Mouse (Mus musculus) neural tube, embryonic 15.5 days (tissue): ENCODE measurements around the gene Rfxank. TPM values are rescaled to one million over a fixed set of nuclear protein-coding genes. Genes with fewer than 3 reads are reported as not detected.

Experiments
- ATAC-seq: fragments of 200-750 bp; cut with Nextera tagmentation; 2 replicates; pipeline ENCODE4 v1.8.0; 2017; ENCODE audit warnings: mild to moderate bottlenecking, moderate TSS enrichment, moderate library complexity; ENCODE audit not compliant: low FRiP score
- H3K27ac ChIP-seq: fragments of 300-500 bp; sonication (generic); replicated peaks from 2 replicates; pipeline ENCODE4 v1.5.1; 2015; ENCODE audit warnings: mild to moderate bottlenecking, inconsistent platforms
- H3K27me3 ChIP-seq: fragments of 300-500 bp; sonication (generic); replicated peaks from 2 replicates; pipeline ENCODE4 v1.6.1; 2015; ENCODE audit warnings: inconsistent platforms
- H3K36me3 ChIP-seq: fragments of 300-500 bp; sonication (generic); 2 replicates; pipeline ENCODE4 v1.6.1; 2015; ENCODE audit warnings: inconsistent platforms
- H3K4me1 ChIP-seq: fragments of 300-500 bp; sonication (generic); 2 replicates; pipeline ENCODE4 v1.6.1; 2015; ENCODE audit warnings: inconsistent platforms
- H3K4me2 ChIP-seq: fragments of 300-500 bp; sonication (generic); 2 replicates; pipeline ENCODE4 v1.6.1; 2015; ENCODE audit warnings: inconsistent platforms, mild to moderate bottlenecking, moderate library complexity
- H3K4me3 ChIP-seq: fragments of 300-500 bp; sonication (generic); replicated peaks from 2 replicates; pipeline ENCODE4 v1.5.1; 2015; ENCODE audit warnings: mild to moderate bottlenecking, inconsistent platforms
- H3K9ac ChIP-seq: fragments of 300-500 bp; sonication (generic); replicated peaks from 2 replicates; pipeline ENCODE4 v1.6.1; 2015; ENCODE audit warnings: mild to moderate bottlenecking, inconsistent platforms
- H3K9me3 ChIP-seq: fragments of 300-500 bp; sonication (generic); replicated peaks from 2 replicates; pipeline ENCODE4 v1.6.1; 2016; ENCODE audit warnings: inconsistent platforms
- WGBS: fragments of 180-500 bp; shearing (Covaris S2); methylation state at CpG from one replicate; pipeline ENCODE4 v1.1.7; 2015; ENCODE audit warnings: mixed read lengths; 5-methylcytosine and 5-hydroxymethylcytosine counted together
- polyA plus RNA-seq: library from polyadenylated mRNA; unstranded; fragments of >200 nt; fragmentation: Nextera tagmentation; extraction: Ambion mirVana; gene quantifications from 2 replicates; pipeline ENCODE4 v1.2.1, GENCODE M21; 2015

The Rfxank gene
- polyA plus RNA-seq, 1 experiment from 2014 or later = 12.3 TPM

DNA sequence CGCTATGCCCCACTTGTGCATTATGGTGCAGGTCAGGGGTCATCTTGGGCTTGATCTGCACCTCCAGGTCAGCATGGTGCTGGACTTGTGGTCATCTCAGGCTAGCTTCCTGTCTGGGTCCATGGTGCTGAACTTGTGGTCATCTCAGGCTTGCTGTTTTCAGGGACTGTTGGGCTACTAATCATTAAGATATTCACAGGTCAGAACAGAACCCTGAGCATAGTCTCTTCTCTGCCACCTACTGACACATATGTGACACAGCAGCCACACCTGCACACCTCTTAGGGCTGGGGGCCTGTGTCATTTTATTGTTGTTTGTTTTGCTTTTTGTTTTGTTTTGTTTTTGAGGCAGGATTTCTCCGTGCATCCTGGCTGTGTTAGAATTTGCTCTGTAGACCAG lies 16.1 kb downstream of the Rfxank start:
- H3K27me3 ChIP-seq = peaks cover 5% of the 10 kb centered on the region; the same call in 1 of the 2 replicates
- ATAC-seq = no peak
- no peaks in the 10 kb centered on the region for H3K9me3 ChIP-seq
- peaks cover 14% of the 10 kb centered on the region for H3K4me1 ChIP-seq
- no peak overlapping the region for H3K9ac ChIP-seq
- no peak overlapping the region for H3K4me3 ChIP-seq
- no peak overlapping the region for H3K27ac ChIP-seq
- 55% methylated on average over 2 of the region's 2 CpGs for WGBS
- no peaks in the 10 kb centered on the region for H3K36me3 ChIP-seq
- H3K4me2 ChIP-seq = no peak overlapping the region

DNA sequence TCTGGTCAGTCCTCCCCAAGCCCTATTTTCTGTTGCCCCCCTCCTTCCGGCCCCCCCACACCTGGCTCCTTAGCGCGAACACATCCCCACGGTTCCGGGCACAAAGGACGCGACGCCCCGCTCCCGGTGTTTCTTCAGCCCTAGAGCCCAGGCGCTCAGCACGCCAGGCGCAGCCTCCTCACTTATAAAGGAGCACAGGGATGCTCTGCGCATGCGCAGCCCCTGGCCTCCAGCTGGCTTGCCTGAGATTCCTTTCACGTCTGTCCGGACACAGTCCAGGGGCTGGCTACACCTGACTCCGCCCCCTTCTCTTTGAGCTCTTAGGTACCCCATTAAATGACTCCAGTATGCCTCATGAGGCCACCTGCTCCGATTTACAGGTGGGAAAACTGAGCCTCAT lies 18.3 kb downstream of the Rfxank start, which contains the start of gene Ncan:
Gene Ncan (minus strand): TSS at position 207 of the 400 bp plus-strand sequence.
- peak within 1 kb of the TSS; percentile 74 for H3K4me2 ChIP-seq
- H3K27ac ChIP-seq = peak within 1 kb of the TSS; percentile 86
- WGBS = under 1% methylated on average over 19 of the region's 19 CpGs
- peak within 1 kb of the TSS; percentile 65 for H3K4me3 ChIP-seq
- H3K36me3 ChIP-seq = peaks cover under 1% of the 10 kb centered on the region; the same call in 1 of the 2 replicates
- peak within 1 kb of the TSS; percentile 82 for H3K9ac ChIP-seq
- H3K27me3 ChIP-seq = peaks cover 5% of the 10 kb centered on the region; the same call in 1 of the 2 replicates
- H3K4me1 ChIP-seq = peaks cover 28% of the 10 kb centered on the region
- ATAC-seq = peak; percentile 80
- no peaks in the 10 kb centered on the region for H3K9me3 ChIP-seq

- peaks cover 28% of the 10 kb centered on the region for H3K4me1 ChIP-seq
- H3K9me3 ChIP-seq = no peaks in the 10 kb centered on the region
- H3K27me3 ChIP-seq = peaks cover 8% of the 10 kb centered on the region; the same call in 1 of the 2 replicates
- WGBS = 2% methylated on average over 17 of the region's 17 CpGs
- H3K9ac ChIP-seq = peak overlapping the region; percentile 82
- H3K36me3 ChIP-seq = peaks cover 17% of the 10 kb centered on the region
- H3K27ac ChIP-seq = peak overlapping the region; percentile 86
- H3K4me2 ChIP-seq = peak overlapping the region; percentile 74
- H3K4me3 ChIP-seq = peak overlapping the region; percentile 65
- peak; percentile 80 for ATAC-seq
Observed at GRCm38 (mm10) chr8:70118726-70119700, 19.9 kb downstream of the Rfxank start.

GRCm38 (mm10) chr8:70117611-70118010 lies 21.3 kb downstream of the Rfxank start:
- Histone ChIP-seq H3K9ac (no peak overlapping the region; the same call in 1 of the 2 replicates), H3K4me1 (peaks cover 32% of the 10 kb centered on the region)

DNA sequence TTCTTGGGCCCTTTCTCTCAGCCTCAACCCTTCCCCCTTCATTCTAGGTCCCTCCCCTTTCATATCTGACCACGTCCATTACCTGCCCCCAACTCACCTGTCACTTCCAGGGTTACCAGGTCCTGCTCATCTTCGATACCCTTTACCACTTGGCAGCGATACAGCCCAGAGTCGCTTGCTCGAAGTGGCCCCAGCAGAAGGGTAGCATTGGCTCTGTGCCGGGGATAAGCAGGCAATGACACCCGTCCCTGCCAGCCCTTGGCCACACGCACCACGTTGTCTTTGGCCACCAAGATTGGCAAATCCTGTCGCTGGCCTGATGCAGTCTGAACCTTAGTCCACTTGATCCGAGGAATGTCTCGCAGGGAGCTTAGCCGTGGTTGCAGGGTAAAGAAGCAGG lies 24.1 kb downstream of the Rfxank start:
- Histone ChIP-seq H3K4me2 (no peak overlapping the region; the same call in 1 of the 2 replicates), H3K27ac (no peak overlapping the region), H3K4me1 (peaks cover 42% of the 10 kb centered on the region), H3K27me3 (peaks cover 8% of the 10 kb centered on the region; the same call in 1 of the 2 replicates), H3K9ac (no peak overlapping the region), H3K36me3 (peaks cover 56% of the 10 kb centered on the region), H3K9me3 (no peaks in the 10 kb centered on the region), H3K4me3 (no peak overlapping the region)
- ATAC-seq = no peak
- 72% methylated on average over 13 of the region's 13 CpGs for WGBS

More at GRCm38 (mm10) chr8:70117611-70118010, 21.3 kb downstream of the Rfxank start:
- peak overlapping the region; percentile 65 for H3K4me3 ChIP-seq
- H3K27ac ChIP-seq = no peak overlapping the region
- H3K9me3 ChIP-seq = no peaks in the 10 kb centered on the region
- H3K4me2 ChIP-seq = peak overlapping the region; percentile 74
- WGBS = 16% methylated on average over 9 of the region's 9 CpGs
- peaks cover 8% of the 10 kb centered on the region; the same call in 1 of the 2 replicates for H3K27me3 ChIP-seq
- peaks cover 29% of the 10 kb centered on the region for H3K36me3 ChIP-seq
- ATAC-seq = no peak

DNA sequence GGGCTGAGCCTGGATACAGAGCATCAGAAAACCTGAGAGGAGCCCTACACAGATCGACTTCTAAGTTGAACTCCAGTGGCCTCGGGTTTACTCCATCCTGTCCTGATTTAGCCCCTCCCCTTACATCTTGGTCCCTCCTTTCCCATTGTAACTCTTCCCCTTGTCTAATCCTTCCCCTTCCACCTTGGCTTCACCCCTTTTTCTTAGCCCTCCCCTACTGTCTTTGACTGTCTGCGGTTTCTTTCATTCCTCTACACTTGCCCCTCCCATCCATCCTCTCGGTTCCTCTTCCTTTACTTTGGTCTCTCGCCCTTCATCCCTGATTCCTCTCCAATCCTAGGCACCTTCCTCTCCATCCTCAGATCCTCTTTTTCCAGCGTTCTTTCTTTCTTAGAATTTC lies 24.5 kb downstream of the Rfxank start:
- ATAC-seq = no peak
- WGBS = 25% methylated on average over 6 of the region's 6 CpGs
- Histone ChIP-seq H3K9ac (no peak overlapping the region), H3K27me3 (peaks cover 8% of the 10 kb centered on the region; the same call in 1 of the 2 replicates), H3K9me3 (no peaks in the 10 kb centered on the region), H3K4me1 (peaks cover 46% of the 10 kb centered on the region), H3K27ac (no peak overlapping the region), H3K4me2 (no peak overlapping the region; the same call in 1 of the 2 replicates), H3K4me3 (no peak overlapping the region), H3K36me3 (peaks cover 60% of the 10 kb centered on the region)

GRCm38 (mm10) chr8:70112401-70113016 lies 26.4 kb downstream of the Rfxank start:
- WGBS = 10% methylated on average over 43 of the region's 43 CpGs
- H3K4me2 ChIP-seq = peak overlapping the region; percentile 11; the same call in 1 of the 2 replicates
- H3K9me3 ChIP-seq = no peaks in the 10 kb centered on the region
- no peak overlapping the region for H3K4me3 ChIP-seq
- H3K4me1 ChIP-seq = peaks cover 36% of the 10 kb centered on the region
- H3K9ac ChIP-seq = no peak overlapping the region
- H3K27ac ChIP-seq = no peak overlapping the region
- H3K27me3 ChIP-seq = peaks cover 8% of the 10 kb centered on the region; the same call in 1 of the 2 replicates
- H3K36me3 ChIP-seq = peaks cover 79% of the 10 kb centered on the region
- 0 out of 2 replicates have a peak, but pooled peaks have one; percentile 3 for ATAC-seq

- no peak overlapping the region for H3K4me3 ChIP-seq
- 58% methylated on average over 23 of the region's 23 CpGs for WGBS
- H3K9me3 ChIP-seq = no peaks in the 10 kb centered on the region
- ATAC-seq = no peak
- H3K27me3 ChIP-seq = peaks cover 8% of the 10 kb centered on the region; the same call in 1 of the 2 replicates
- no peak overlapping the region for H3K27ac ChIP-seq
- H3K36me3 ChIP-seq = peaks cover 91% of the 10 kb centered on the region
- no peak overlapping the region for H3K4me2 ChIP-seq
- H3K4me1 ChIP-seq = peaks cover 30% of the 10 kb centered on the region
- no peak overlapping the region for H3K9ac ChIP-seq
Observed at GRCm38 (mm10) chr8:70111192-70111795, 27.7 kb downstream of the Rfxank start.

DNA sequence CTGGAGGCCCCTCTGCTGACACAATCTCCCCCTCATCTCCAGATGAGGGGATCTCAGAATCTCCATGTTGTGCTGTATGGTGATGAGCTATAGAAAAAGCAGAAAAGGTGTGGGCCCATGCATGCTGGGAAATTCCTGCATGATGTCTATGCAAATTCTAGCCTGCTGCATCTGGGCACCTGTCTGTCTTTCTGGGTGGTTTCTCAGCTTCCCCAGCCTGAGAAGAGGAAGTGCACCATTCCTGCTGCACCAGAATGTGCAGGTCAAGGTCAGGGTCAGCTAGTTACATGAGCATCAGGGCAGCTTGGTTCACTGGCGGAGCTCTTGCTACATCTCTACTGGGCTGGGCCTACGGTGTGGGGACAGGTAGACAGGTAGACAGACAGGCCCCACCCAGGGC lies 28.5 kb downstream of the Rfxank start:
- Histone ChIP-seq H3K4me3 (no peak overlapping the region), H3K4me2 (no peak overlapping the region), H3K36me3 (peaks cover 95% of the 10 kb centered on the region), H3K9me3 (no peaks in the 10 kb centered on the region), H3K9ac (no peak overlapping the region), H3K27me3 (peaks cover 6% of the 10 kb centered on the region; the same call in 1 of the 2 replicates), H3K27ac (no peak overlapping the region), H3K4me1 (peaks cover 30% of the 10 kb centered on the region)
- no peak for ATAC-seq
- WGBS = 86% methylated on average over 2 of the region's 2 CpGs

DNA sequence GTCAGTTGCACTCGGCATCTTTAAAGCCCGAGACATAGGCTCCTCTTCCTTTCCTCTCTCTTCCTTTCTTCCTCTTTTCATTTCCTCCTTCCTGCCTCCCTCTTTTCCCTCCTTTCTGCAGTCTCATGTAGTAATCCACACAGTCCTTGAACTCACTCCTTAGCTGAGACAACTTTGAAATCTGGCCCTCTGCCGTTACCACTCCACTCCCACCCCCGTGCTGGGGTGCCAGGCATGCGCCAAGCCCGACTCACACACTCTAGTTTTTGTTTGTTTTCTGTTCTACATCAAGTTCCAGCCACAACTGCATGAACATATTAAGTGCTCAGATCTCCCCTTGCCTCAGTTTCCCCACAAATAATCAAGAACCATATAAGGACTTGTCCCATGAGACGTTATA lies 34.0 kb downstream of the Rfxank start:
- Histone ChIP-seq H3K27me3 (no peaks in the 10 kb centered on the region), H3K4me2 (no peak overlapping the region), H3K4me3 (no peak overlapping the region), H3K4me1 (peaks cover 20% of the 10 kb centered on the region), H3K9me3 (no peaks in the 10 kb centered on the region), H3K27ac (no peak overlapping the region), H3K36me3 (peaks cover 83% of the 10 kb centered on the region), H3K9ac (no peak overlapping the region)
- WGBS = 76% methylated on average over 7 of the region's 7 CpGs
- no peak for ATAC-seq

DNA sequence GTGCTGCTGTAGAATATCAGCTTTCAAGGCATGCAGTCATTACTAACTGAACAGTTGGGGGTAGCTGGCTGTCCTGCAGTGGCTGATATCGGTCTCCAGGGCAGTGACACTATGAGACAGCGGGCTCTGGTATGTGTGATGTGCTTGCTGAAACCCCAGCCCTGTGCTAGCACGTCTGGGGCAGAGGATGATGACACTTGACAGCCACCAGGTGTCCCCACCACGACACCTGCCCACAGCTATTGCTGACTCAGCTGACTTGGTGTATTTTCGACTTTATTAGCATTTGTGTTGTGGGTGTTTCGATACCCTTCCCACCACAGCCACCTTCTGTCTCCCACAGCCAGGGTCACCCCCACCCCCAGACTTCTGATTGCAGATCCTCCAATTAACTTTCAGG lies 34.4 kb downstream of the Rfxank start:
- no peak overlapping the region for H3K4me2 ChIP-seq
- no peak overlapping the region for H3K4me3 ChIP-seq
- H3K27ac ChIP-seq = no peak overlapping the region
- no peaks in the 10 kb centered on the region for H3K27me3 ChIP-seq
- peaks cover 16% of the 10 kb centered on the region; the same call in 1 of the 2 replicates for H3K4me1 ChIP-seq
- no peak overlapping the region for H3K9ac ChIP-seq
- no peaks in the 10 kb centered on the region for H3K9me3 ChIP-seq
- no peak for ATAC-seq
- peaks cover 83% of the 10 kb centered on the region for H3K36me3 ChIP-seq
- WGBS = 16% methylated on average over 6 of the region's 6 CpGs
